Mouse (Mus musculus) liver, embryonic 15.5 days (tissue): Measurements from ENCODE around the gene Myo9b. TPM values are rescaled to one million over a fixed set of nuclear protein-coding genes. Genes with fewer than 3 reads are reported as not detected.
"Not testable (repeated sequence)": the region's sequence is repeated elsewhere in the genome, so short reads cannot be mapped to it uniquely, and the experiment has no call there.

ENCODE experiments used
- ATAC-seq: fragments of 200-750 bp; cut with Nextera tagmentation; 2 replicates; pipeline ENCODE4 v1.8.0; 2017; ENCODE audit warnings: moderate number of reproducible peaks, mild to moderate bottlenecking, moderate library complexity; ENCODE audit not compliant: insufficient read depth
- H3K27ac ChIP-seq: fragments of 300-500 bp; sonication (generic); replicated peaks from 2 replicates; pipeline ENCODE4 v1.5.1; 2015; ENCODE audit warnings: mild to moderate bottlenecking, inconsistent platforms
- H3K27me3 ChIP-seq: fragments of 300-500 bp; sonication (generic); 2 replicates; pipeline ENCODE4 v1.6.1; 2015; ENCODE audit warnings: mild to moderate bottlenecking, inconsistent platforms
- H3K36me3 ChIP-seq: fragments of 300-500 bp; sonication (generic); replicated peaks from 2 replicates; pipeline ENCODE4 v1.6.1; 2015; ENCODE audit warnings: moderate library complexity, mild to moderate bottlenecking, inconsistent platforms
- H3K4me1 ChIP-seq: fragments of 300-500 bp; sonication (generic); replicated peaks from 2 replicates; pipeline ENCODE4 v1.6.1; 2015; ENCODE audit warnings: inconsistent platforms
- H3K4me2 ChIP-seq: fragments of 300-500 bp; sonication (generic); 2 replicates; pipeline ENCODE4 v1.6.1; 2015; ENCODE audit warnings: moderate library complexity, mild to moderate bottlenecking, inconsistent platforms
- H3K4me3 ChIP-seq: fragments of 300-500 bp; sonication (generic); replicated peaks from 2 replicates; pipeline ENCODE4 v1.5.1; 2015; ENCODE audit warnings: mild to moderate bottlenecking, inconsistent platforms
- H3K9ac ChIP-seq: fragments of 300-500 bp; sonication (generic); 2 replicates; pipeline ENCODE4 v1.6.1; 2015; ENCODE audit warnings: moderate library complexity, mild to moderate bottlenecking, inconsistent platforms
- H3K9me3 ChIP-seq: fragments of 300-500 bp; sonication (generic); replicated peaks from 2 replicates; pipeline ENCODE4 v1.6.1; 2016; ENCODE audit warnings: inconsistent platforms
- WGBS: fragments of 180-500 bp; shearing (Covaris S2); methylation state at CpG from one replicate; pipeline ENCODE4 v1.1.7; 2015; ENCODE audit warnings: mixed read lengths; ENCODE audit not compliant: insufficient replicate concordance; 5-methylcytosine and 5-hydroxymethylcytosine counted together
- polyA plus RNA-seq: library from polyadenylated mRNA; unstranded; fragments of >200 nt; fragmentation: Nextera tagmentation; extraction: Ambion mirVana; gene quantifications from 2 replicates; pipeline ENCODE4 v1.2.1, GENCODE M21; 2015

Gene Myo9b
- polyA plus RNA-seq = 7.3 and 8.6 TPM in 2 replicates

GRCm38 (mm10) chr8:71272286-71273150 lies at the start of gene Myo9b, which contains the start of gene Haus8:
TSS of gene Myo9b (plus strand) at chr8:71272714.
TSS of gene Haus8 (minus strand) at chr8:71272934.
- ATAC-seq = peak; percentile 93
- Histone ChIP-seq H3K4me3 (peak within 1 kb of the TSS; percentile 89), H3K4me1 (peaks cover 61% of the 10 kb centered on the region), H3K27me3 (no peaks in the 10 kb centered on the region), H3K36me3 (no peaks in the 10 kb centered on the region; the same call in none of the 2 replicates), H3K4me2 (peak within 1 kb of the TSS; percentile 92), H3K9me3 (no peaks in the 10 kb centered on the region), H3K27ac (peak within 1 kb of the TSS; percentile 95), H3K9ac (peak within 1 kb of the TSS; percentile 86)
- under 1% methylated on average over 84 of the region's 84 CpGs for WGBS

DNA sequence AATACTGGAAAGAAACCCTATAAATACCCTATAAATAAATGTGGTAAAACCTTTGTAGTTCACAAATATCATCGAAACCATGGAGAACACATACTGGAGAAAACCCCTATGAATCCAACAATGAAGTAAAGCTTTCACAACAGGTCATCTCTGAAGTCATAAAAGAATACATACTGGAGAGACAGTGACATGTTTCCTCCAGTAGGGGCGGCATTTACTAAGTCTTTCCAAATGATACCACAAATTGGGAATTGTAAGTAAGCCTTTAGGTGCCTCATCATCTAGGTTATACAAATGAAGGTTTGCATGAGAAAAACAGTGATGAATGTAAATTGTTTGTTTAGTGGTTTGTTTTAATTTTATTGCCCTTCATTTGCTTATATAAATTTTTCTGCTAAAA lies 48.0 kb upstream of the Myo9b start:
- no peak for ATAC-seq
- 25% methylated on average over 2 of the region's 2 CpGs for WGBS
- Histone ChIP-seq H3K9me3 (no peaks in the 10 kb centered on the region), H3K4me3 (no peak overlapping the region), H3K4me2 (no peak overlapping the region), H3K27ac (no peak overlapping the region), H3K27me3 (0 out of 2 replicates have a peak, but pooled peaks cover 3% of the 10 kb centered on the region), H3K4me1 (no peaks in the 10 kb centered on the region), H3K9ac (no peak overlapping the region), H3K36me3 (no peaks in the 10 kb centered on the region)

GRCm38 (mm10) chr8:71242757-71243156 lies 29.8 kb upstream of the Myo9b start:
- Histone ChIP-seq H3K4me1 (no peaks in the 10 kb centered on the region), H3K9me3 (no peaks in the 10 kb centered on the region), H3K27ac (no peak overlapping the region), H3K9ac (no peak overlapping the region), H3K36me3 (no peaks in the 10 kb centered on the region; the same call in 1 of the 2 replicates), H3K27me3 (no peaks in the 10 kb centered on the region), H3K4me3 (no peak overlapping the region), H3K4me2 (no peak overlapping the region)
- WGBS = 67% methylated on average over 2 of the region's 2 CpGs
- no peak for ATAC-seq

DNA sequence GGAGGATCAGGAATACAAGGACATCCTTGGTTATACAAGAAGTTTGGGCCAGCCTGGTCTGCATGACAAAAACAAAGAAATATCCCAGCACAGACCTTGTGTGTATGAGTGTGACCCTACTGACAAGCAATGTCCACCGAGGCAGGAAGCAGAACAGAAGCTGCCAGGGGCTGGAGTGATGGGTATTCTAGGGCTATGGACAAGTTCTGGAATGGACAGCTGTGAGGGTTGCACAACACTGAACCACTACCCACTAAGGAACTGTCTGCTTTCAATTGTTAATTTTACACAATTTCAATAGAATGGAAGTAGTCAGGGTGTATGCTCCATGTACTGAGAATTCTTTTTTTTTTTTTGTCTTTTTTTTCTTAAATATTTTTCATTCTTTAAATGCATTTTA lies 24.3 kb upstream of the Myo9b start:
- Histone ChIP-seq H3K4me2 (no peak overlapping the region), H3K27me3 (no peaks in the 10 kb centered on the region), H3K4me3 (no peak overlapping the region), H3K36me3 (peaks cover 22% of the 10 kb centered on the region), H3K27ac (no peak overlapping the region), H3K4me1 (no peaks in the 10 kb centered on the region), H3K9me3 (no peaks in the 10 kb centered on the region), H3K9ac (no peak overlapping the region)
- no peak for ATAC-seq
- WGBS = 79% methylated on average over 1 of the region's 1 CpGs

- no peak overlapping the region for H3K9ac ChIP-seq
- 83% methylated on average over 3 of the region's 3 CpGs for WGBS
- no peak overlapping the region for H3K4me2 ChIP-seq
- no peaks in the 10 kb centered on the region for H3K9me3 ChIP-seq
- no peaks in the 10 kb centered on the region for H3K27me3 ChIP-seq
- H3K4me1 ChIP-seq = no peaks in the 10 kb centered on the region
- ATAC-seq = no peak
- peaks cover 67% of the 10 kb centered on the region for H3K36me3 ChIP-seq
- no peak overlapping the region for H3K4me3 ChIP-seq
- no peak overlapping the region for H3K27ac ChIP-seq
These were observed 15.8 kb upstream of the Myo9b start for GRCm38 (mm10) chr8:71256545-71257232.

DNA sequence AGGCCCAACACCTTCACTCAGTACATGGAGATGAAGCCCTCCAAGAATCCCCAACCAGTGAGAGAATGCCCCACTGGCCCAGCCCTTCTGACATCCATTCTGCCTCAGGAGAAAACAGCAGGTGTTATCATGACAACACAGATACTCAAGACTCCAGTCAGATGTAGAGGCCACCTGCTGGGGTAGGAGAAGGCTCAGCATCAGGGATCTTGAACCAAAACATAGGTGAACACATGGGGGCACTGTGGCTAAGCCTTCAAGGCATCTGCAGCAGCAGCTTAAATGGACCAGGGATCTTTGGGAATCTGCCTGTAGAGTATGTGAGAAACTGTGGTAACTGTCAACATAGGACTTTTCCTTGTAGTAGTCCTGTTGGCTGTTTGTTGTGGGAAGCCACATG lies 11.3 kb upstream of the Myo9b start:
- Histone ChIP-seq H3K4me2 (no peak overlapping the region), H3K4me1 (no peaks in the 10 kb centered on the region; the same call in 1 of the 2 replicates), H3K27ac (no peak overlapping the region), H3K9ac (no peak overlapping the region), H3K9me3 (no peaks in the 10 kb centered on the region), H3K4me3 (no peak overlapping the region), H3K36me3 (peaks cover 43% of the 10 kb centered on the region), H3K27me3 (no peaks in the 10 kb centered on the region)
- peak; percentile 22; the same call in 1 of the 2 replicates for ATAC-seq

DNA sequence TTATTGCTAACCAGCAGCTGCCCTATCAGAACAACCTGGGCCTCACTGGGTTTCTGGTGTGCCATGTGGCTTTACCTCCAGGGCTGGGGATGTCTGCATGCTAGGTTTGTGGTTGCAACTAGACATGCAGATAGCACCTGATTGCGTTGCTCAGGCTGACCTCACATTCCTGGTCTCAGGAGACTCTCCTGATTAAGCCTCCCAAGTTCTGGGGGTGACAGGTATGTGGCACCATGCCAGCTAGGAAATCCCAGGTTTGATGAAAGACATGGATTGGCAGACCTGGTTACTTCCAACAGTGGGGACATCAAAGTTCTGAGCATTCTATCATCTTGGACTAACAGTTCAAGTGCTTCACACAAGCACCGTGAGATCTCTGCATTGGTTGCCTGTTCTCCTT lies 4.8 kb upstream of the Myo9b start:
- Histone ChIP-seq H3K4me1 (peaks cover 32% of the 10 kb centered on the region), H3K27me3 (no peaks in the 10 kb centered on the region), H3K4me3 (no peak overlapping the region), H3K4me2 (no peak overlapping the region), H3K36me3 (peaks cover 16% of the 10 kb centered on the region), H3K9ac (no peak overlapping the region), H3K27ac (no peak overlapping the region), H3K9me3 (no peaks in the 10 kb centered on the region)
- no peak for ATAC-seq
- 65% methylated on average over 2 of the region's 2 CpGs for WGBS

- H3K27me3 ChIP-seq, H3K4me2 ChIP-seq, H3K9ac ChIP-seq, H3K4me3 ChIP-seq, H3K27ac ChIP-seq, H3K9me3 ChIP-seq, ATAC-seq: not testable (repeated sequence)
- peaks cover 10% of the 10 kb centered on the region for H3K36me3 ChIP-seq
- H3K4me1 ChIP-seq = peaks cover 34% of the 10 kb centered on the region
- WGBS = 85% methylated on average over 6 of the region's 6 CpGs
These were observed 4.2 kb upstream of the Myo9b start for GRCm38 (mm10) chr8:71268286-71268685.

DNA sequence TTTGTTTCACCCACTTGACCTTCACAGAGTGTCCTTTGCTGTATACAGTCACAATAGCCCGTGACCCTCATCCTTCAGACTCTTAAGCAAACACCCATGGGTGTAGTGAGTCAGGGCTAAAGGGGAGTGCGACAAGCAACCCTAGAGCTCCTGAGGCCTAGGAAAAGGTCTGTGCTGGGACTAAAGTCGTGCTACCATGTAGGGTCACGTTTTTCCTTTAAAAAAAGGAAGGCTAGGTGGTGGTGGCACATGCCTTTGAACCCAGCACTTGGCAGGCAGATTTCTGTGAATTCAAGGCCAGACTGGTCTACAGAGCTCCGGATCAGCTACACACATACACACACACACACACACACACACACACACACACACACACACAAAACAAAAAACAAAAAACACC lies 884 bp upstream of the Myo9b start:
- H3K27me3 ChIP-seq = no peaks in the 10 kb centered on the region
- 8% methylated on average over 5 of the region's 5 CpGs for WGBS
- peak overlapping the region; percentile 95 for H3K27ac ChIP-seq
- peak overlapping the region; percentile 86 for H3K9ac ChIP-seq
- peak overlapping the region; percentile 92 for H3K4me2 ChIP-seq
- ATAC-seq = no peak
- peaks cover 67% of the 10 kb centered on the region for H3K4me1 ChIP-seq
- H3K9me3 ChIP-seq = no peaks in the 10 kb centered on the region
- peak overlapping the region; percentile 89 for H3K4me3 ChIP-seq
- peaks cover 6% of the 10 kb centered on the region for H3K36me3 ChIP-seq

DNA sequence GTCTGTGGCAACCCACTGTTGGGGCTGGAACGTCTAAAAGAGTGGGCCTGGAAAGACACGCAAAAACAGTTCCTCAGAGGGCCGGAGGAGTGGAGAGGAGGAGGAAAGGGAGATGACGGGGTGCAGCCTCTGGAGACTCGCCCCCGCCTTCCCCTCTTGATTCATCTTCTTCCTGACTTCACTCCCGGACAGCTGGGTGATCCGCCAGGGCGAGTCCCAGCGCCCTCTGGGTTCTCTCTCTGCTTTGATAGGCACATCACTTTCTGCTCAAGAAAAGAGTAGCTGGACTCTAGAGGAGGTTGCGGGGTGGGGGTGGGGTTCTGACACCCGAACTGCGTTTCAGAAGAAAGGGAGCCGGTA lies 617 bp downstream of the Myo9b start:
- peak overlapping the region; percentile 92 for H3K4me2 ChIP-seq
- H3K36me3 ChIP-seq = no peaks in the 10 kb centered on the region; the same call in 1 of the 2 replicates
- H3K9ac ChIP-seq = peak overlapping the region; percentile 86
- peak overlapping the region; percentile 89 for H3K4me3 ChIP-seq
- H3K9me3 ChIP-seq = no peaks in the 10 kb centered on the region
- ATAC-seq = peak; percentile 1; the same call in 1 of the 2 replicates
- peaks cover 56% of the 10 kb centered on the region for H3K4me1 ChIP-seq
- H3K27me3 ChIP-seq = no peaks in the 10 kb centered on the region
- peak overlapping the region; percentile 79 for H3K27ac ChIP-seq
- whole genome bisulfite sequencing = under 1% methylated on average over 14 of the region's 14 CpGs

DNA sequence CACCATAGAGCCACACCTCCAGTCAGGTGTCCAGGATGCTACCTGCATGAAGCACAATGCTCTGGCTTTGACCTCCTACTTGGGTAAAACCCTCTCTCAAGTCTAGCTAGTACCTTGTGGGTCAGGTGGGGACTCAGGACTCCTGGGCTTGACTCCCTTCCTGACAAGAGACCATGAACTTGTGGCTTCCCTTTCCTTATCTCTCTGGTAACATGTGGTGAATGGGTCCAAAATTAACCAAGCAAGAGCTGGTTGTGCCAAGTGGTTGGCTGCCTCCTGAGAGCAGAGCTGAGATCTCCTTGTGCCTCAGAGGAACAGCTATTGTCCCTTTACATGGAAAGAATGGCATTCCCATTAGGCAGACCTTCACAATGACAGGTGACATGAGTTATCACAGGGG lies 2.0 kb downstream of the Myo9b start:
- no peak for ATAC-seq
- Histone ChIP-seq H3K27ac (no peak overlapping the region), H3K4me2 (peak overlapping the region; percentile 92), H3K4me1 (peaks cover 55% of the 10 kb centered on the region), H3K4me3 (0 out of 2 replicates have a peak overlapping the region, but pooled peaks have one; percentile 89), H3K9me3 (no peaks in the 10 kb centered on the region), H3K36me3 (no peaks in the 10 kb centered on the region; the same call in 1 of the 2 replicates), H3K9ac (peak overlapping the region; percentile 21; the same call in 1 of the 2 replicates), H3K27me3 (no peaks in the 10 kb centered on the region)
